Mouse (Mus musculus) neutrophil, adult 5-6 weeks (primary cell): ENCODE measurements around the gene Strbp. TPM values are rescaled to one million over a fixed set of nuclear protein-coding genes. Genes with fewer than 3 reads are reported as not detected.

Source experiments
- ATAC-seq: fragments of 151-379, 151-347 bp; 2 replicates; pipeline ENCODE4 v1.8.0; 2017; ENCODE audit warnings: mild to moderate bottlenecking, moderate TSS enrichment; ENCODE audit not compliant: insufficient number of reproducible peaks, poor library complexity, low FRiP score, severe bottlenecking; ENCODE audit errors: extremely low read depth
- total RNA-seq: library from RNA; stranded (forward); fragments of 200-1000 nt; gene quantifications from 2 replicates; pipeline ENCODE4 v1.2.3, GENCODE M21; 2017

The Strbp gene
- total RNA-seq, 1 experiment from 2014 or later = 104 TPM

GRCm38 (mm10) chr2:37460707-37461106, 243.0 kb downstream of the Strbp start:
- ATAC-seq = no peak

DNA sequence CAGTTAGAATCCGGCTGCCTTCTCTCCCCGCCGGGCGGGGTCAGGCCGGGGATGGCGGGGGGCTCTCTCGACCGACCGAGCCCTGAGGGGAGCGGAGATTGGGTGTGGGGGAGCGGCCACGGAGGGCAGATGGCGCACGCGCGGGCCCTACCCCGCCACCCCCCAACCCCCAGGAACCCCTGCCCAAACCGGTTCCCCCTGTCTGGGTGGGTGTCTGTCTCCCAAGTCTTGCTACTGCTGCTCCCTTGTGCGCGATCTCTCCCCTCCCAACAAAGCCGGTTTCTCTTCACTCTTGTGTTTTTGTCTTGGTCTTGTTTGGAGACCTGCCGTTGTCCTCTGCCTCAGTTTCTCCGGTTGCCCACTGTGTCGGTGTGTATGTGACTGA, 251.3 kb downstream of the Strbp start:
- ATAC-seq = no peak

DNA sequence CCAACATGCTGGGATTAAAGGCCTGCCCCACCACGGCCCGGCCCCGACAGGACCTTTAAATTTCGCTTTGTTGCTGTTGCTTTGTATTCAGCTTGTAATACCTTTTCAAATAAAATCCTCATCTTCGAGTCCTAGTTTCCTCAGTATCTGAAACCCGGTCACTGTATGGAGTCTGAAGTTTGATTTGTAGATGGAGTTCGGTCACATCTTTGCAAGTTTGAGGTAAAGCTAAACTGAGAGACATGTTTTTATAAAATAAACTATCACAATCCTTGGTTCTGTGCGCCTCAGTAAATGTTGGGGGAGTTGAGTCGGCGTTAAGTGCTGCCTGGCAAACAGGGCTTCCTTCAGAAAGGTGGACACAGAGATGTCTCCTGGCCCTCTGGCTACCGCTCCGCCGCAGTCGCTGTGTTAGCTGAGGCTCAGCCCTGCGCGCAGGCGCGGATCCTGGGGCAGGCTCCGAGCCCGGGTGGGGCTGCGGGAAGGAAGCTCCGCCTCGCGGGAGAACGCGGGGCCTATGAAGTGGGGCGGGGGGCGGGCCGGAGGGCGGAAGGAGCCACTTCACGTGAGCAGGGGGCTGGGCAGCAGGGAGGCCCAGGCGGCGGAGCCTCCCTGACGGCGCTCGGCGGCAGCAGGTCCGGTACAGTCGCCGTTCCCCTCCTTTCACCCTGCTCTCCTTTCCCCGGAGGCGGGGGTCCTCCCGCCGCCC, 251.8 kb downstream of the Strbp start:
- peak; percentile 99 for ATAC-seq

DNA sequence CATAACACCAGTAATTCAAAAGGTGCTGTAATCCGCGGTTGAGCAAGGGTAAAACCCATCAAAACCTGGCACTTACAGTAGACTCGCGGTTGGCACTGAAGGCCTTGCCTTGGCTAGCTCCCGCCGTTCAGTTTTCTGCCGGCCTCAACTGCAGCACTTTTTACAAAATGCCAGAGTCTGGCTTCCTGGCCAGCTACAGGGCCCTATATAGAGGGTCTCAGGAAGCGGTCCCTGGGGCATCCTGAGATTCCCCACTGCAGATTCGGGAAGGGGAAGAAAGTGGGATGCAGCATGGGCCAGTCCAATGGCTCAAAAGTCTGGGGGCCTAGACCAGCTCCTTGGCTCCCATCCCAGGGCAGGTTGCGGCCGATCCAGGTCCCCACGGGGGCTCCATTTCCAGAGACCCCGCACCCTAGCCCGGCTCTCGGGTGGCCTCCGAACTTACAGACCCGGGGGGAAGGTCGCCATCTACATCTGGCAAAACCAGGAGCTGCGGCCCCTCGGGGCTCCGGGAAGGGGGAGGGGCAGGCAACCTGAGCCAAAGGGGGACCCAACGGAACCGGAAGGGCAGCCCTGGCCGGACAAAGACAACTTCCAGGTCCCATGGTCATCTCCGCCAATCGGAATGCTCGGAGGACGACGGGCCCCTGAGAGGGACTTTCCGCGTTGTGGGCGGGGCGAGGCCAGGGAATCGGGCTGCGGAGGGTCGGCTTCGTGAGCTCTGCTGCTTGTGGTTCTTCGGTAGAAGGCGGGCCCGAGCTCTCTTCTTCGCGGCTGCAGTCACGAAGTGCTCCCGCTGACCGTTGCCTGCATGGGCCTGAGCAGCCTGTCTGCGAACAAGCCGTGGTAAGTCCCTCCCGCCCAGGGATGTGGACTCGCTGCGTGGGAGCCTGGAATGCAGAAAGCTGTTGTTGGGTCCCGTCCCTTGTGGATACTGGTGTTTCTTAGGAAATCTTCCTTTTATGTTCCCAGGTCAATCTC, 260.8 kb downstream of the Strbp start, which contains the start of the genes Zbtb26, Zbtb6 and Rabgap1:
Gene Zbtb26, minus strand, starts transcription at position 525 of the 981 bp plus-strand sequence.
Gene Zbtb6, minus strand, starts transcription at position 561 of the 981 bp plus-strand sequence.
Gene Rabgap1, plus strand, starts transcription at position 669 of the 981 bp plus-strand sequence.
- ATAC-seq = peak; percentile 100

Other genes starting within 250 kb of the Strbp start
- 4.2 and 4.5 TPM in 2 replicates for gene Gpr21, start 187.5 kb downstream of the Strbp start, total RNA-seq
- not detected in 2 replicates for gene Crb2, start 72.4 kb upstream of the Strbp start, total RNA-seq